Mouse (Mus musculus): Measurements from ENCODE around the gene Prlr. TPM values are rescaled to one million over a fixed set of nuclear protein-coding genes. Genes with fewer than 3 reads are reported as not detected.

Prlr gene
- total and polyA plus RNA-seq, 3 experiments, result not detected

GRCm38 (mm10) chr15:10175656-10176055 lies 1.4 kb upstream of the Prlr start:
- no peaks in the 10 kb centered on the region for H3K36me3 ChIP-seq (ENCODE audit: control insufficient read depth in 1 of 2, insufficient read depth in 2 of 2, low read length in 2 of 2)
- H3K9ac ChIP-seq (ENCODE audit: control insufficient read depth, low read depth, low read length, poor library complexity, severe bottlenecking), result no peak overlapping the region
- H3K4me1 ChIP-seq (ENCODE audit: control insufficient read depth in 1 of 2, insufficient read depth in 2 of 2, low read length in 2 of 2), result no peaks in the 10 kb centered on the region
- no peaks in the 10 kb centered on the region for H3K79me2 ChIP-seq (ENCODE audit: control insufficient read depth, insufficient read depth, low read length, poor library complexity)
- H3K9me3 ChIP-seq (replicated peaks; ENCODE audit: insufficient read depth, low read length), result no peaks in the 10 kb centered on the region
- H3K4me3 ChIP-seq (ENCODE audit: control insufficient read depth in 1 of 2, insufficient read depth in 1 of 2, low read depth in 2 of 2, low read length in 2 of 2), result no peak overlapping the region
- no peak for TF ChIP-seq UBTF (IDR thresholded peaks at IDR 0.05; ENCODE audit: borderline replicate concordance, insufficient read depth, low read depth, low read length)
- no peak for TF ChIP-seq SIN3A (IDR thresholded peaks at IDR 0.05; ENCODE audit: low read length)
- no peak for DNase-seq (ENCODE audit: low read depth, low spot score)
- H3K27ac ChIP-seq (ENCODE audit: control insufficient read depth, low read depth, low read length), result no peak overlapping the region
- H3K27me3 ChIP-seq (ENCODE audit: control insufficient read depth in 1 of 2, insufficient read depth in 2 of 2, low read length in 2 of 2), result no peaks in the 10 kb centered on the region

GRCm38 (mm10) chr15:10177519-10178130 lies 587 bp downstream of the Prlr start:
- no peaks in the 10 kb centered on the region for H3K9me3 ChIP-seq (replicated peaks; ENCODE audit: insufficient read depth, low read length)
- H3K79me2 ChIP-seq (ENCODE audit: control insufficient read depth, insufficient read depth, low read length, poor library complexity), result no peaks in the 10 kb centered on the region
- H3K4me3 ChIP-seq (ENCODE audit: control insufficient read depth in 1 of 2, insufficient read depth in 1 of 2, low read depth in 2 of 2, low read length in 2 of 2), result no peak overlapping the region
- no peaks in the 10 kb centered on the region for H3K27me3 ChIP-seq (ENCODE audit: control insufficient read depth in 1 of 2, insufficient read depth in 2 of 2, low read length in 2 of 2)
- DNase-seq (ENCODE audit: low read depth, low spot score), result no peak
- H3K9ac ChIP-seq (ENCODE audit: control insufficient read depth, low read depth, low read length, poor library complexity, severe bottlenecking), result no peak overlapping the region
- no peaks in the 10 kb centered on the region for H3K4me1 ChIP-seq (ENCODE audit: control insufficient read depth in 1 of 2, insufficient read depth in 2 of 2, low read length in 2 of 2)
- TF ChIP-seq ZMIZ1 (IDR thresholded peaks at IDR 0.05; ENCODE audit: low read depth, low read length) (no peak), SIN3A (IDR thresholded peaks at IDR 0.05; ENCODE audit: low read length) (no peak), ETS1 (IDR thresholded peaks at IDR 0.05; ENCODE audit: low read depth, low read length) (no peak)
- no peak overlapping the region for H3K27ac ChIP-seq (ENCODE audit: control insufficient read depth, low read depth, low read length)
- H3K36me3 ChIP-seq (ENCODE audit: control insufficient read depth in 1 of 2, insufficient read depth in 2 of 2, low read length in 2 of 2), result no peaks in the 10 kb centered on the region

GRCm38 (mm10) chr15:10178131-10178566 lies 1.1 kb downstream of the Prlr start:
- no peak overlapping the region for H3K27ac ChIP-seq (ENCODE audit: control insufficient read depth, low read depth, low read length)
- no peaks in the 10 kb centered on the region for H3K79me2 ChIP-seq (ENCODE audit: control insufficient read depth, insufficient read depth, low read length, poor library complexity)
- no peaks in the 10 kb centered on the region for H3K27me3 ChIP-seq (ENCODE audit: control insufficient read depth in 1 of 2, insufficient read depth in 2 of 2, low read length in 2 of 2)
- H3K4me1 ChIP-seq (ENCODE audit: control insufficient read depth in 1 of 2, insufficient read depth in 2 of 2, low read length in 2 of 2), result no peaks in the 10 kb centered on the region
- TF ChIP-seq MYC (IDR thresholded peaks at IDR 0.05; ENCODE audit: low read depth, low read length) (no peak), ELF1 (IDR thresholded peaks at IDR 0.05; ENCODE audit: low read depth, low read length) (no peak), KAT2A (conservative IDR thresholded peaks at IDR 0.05; ENCODE audit: low read depth, low read length) (no peak), MAZ (IDR thresholded peaks at IDR 0.05; ENCODE audit: low read depth, low read length) (no peak), CHD2 (IDR thresholded peaks at IDR 0.05; ENCODE audit: low read length) (no peak), MXI1 (IDR thresholded peaks at IDR 0.05; ENCODE audit: low read depth, low read length) (no peak), NELFE (IDR thresholded peaks at IDR 0.05; ENCODE audit: low read depth, low read length) (no peak), ZKSCAN1 (IDR thresholded peaks at IDR 0.05; ENCODE audit: low read depth, low read length) (no peak), TAL1 (IDR thresholded peaks at IDR 0.05; ENCODE audit: low read length) (no peak), ETS1 (IDR thresholded peaks at IDR 0.05; ENCODE audit: low read depth, low read length) (no peak), RCOR1 (IDR thresholded peaks at IDR 0.05; ENCODE audit: low read depth, low read length) (no peak), SMC3 (IDR thresholded peaks at IDR 0.05; ENCODE audit: low read depth, low read length) (no peak), ZMIZ1 (IDR thresholded peaks at IDR 0.05; ENCODE audit: low read depth, low read length) (no peak), USF1 (IDR thresholded peaks at IDR 0.05; ENCODE audit: low read depth, low read length) (no peak), SIN3A (IDR thresholded peaks at IDR 0.05; ENCODE audit: low read length) (no peak), GABPA (IDR thresholded peaks at IDR 0.05; ENCODE audit: low read depth, low read length) (no peak), POLR2A (IDR thresholded peaks at IDR 0.05; ENCODE audit: control insufficient read depth in 1 of 2, insufficient read depth in 1 of 2, low read depth in 1 of 2, low read length in 2 of 2, poor library complexity in 1 of 2) (no peak)
- no peak overlapping the region for H3K9ac ChIP-seq (ENCODE audit: control insufficient read depth, low read depth, low read length, poor library complexity, severe bottlenecking)
- no peaks in the 10 kb centered on the region for H3K36me3 ChIP-seq (ENCODE audit: control insufficient read depth in 1 of 2, insufficient read depth in 2 of 2, low read length in 2 of 2)
- no peak overlapping the region for H3K4me3 ChIP-seq (ENCODE audit: control insufficient read depth in 1 of 2, insufficient read depth in 1 of 2, low read depth in 2 of 2, low read length in 2 of 2)
- no peaks in the 10 kb centered on the region for H3K9me3 ChIP-seq (replicated peaks; ENCODE audit: insufficient read depth, low read length)
- no peak for DNase-seq (ENCODE audit: low read depth, low spot score)

Data from MEL (cell line).